Comparison of ENCODE assay signal across 17 mouse cellular contexts in genomic region chr8:49712371-49712770, GRCm38 (mm10).
A peak's percentile ranks its signal among the peaks of the same experiment; 100 is the strongest.
DNase-seq lines count a peak whose midpoint lies in the region; ATAC-seq and TF ChIP-seq lines count a peak whose summit lies in the region.
"Had no signal": no experiment of that assay in that cellular context is flagged by ENCODE, and none has a peak within 500 bp of the region (broad histone marks: within the 10 kb centered on the region; RNA-seq: fewer than 3 reads in every experiment).

No protein-coding gene starts in this region.

- peak; percentile 21 for DNase-seq in cerebellum, adult 11-12 months
- no peak for DNase-seq in cerebellum, adult 8-10 months
- peak; percentile 59 for DNase-seq in left cerebral cortex, postnatal 4 days
- DNase-seq in left cerebral cortex, adult 11 months (ENCODE audit: low spot score) = no peak
- DNase-seq in brain, embryonic 14.5 days (ENCODE audit: low read depth) = peak; percentile 53
- peak; percentile 79 to 88 for DNase-seq in cerebellum, postnatal 14 days
- DNase-seq in kidney, adult 9 months = no peak
- DNase-seq: adrenal gland, postnatal 36 days; embryo, embryonic 11 days; forebrain, postnatal 0 days; kidney, adult 2 months; kidney, postnatal 4 days; liver, postnatal 0 days; lung, postnatal 14 days; thymus, adult 18-20 months had no signal

- TF ChIP-seq POLR2A in brain, embryonic 14.5 days (IDR thresholded peaks at IDR 0.05; ENCODE audit: borderline replicate concordance, extremely low read depth, insufficient read depth, insufficient read length, poor library complexity, severe bottlenecking) = no peak

- intact Hi-C loops in left cerebral cortex, postnatal 4 days (cut with DNase I) = no loop called here

- no peak for TF ChIP-seq CTCF in brain, embryonic 14.5 days (IDR thresholded peaks at IDR 0.05; ENCODE audit: borderline replicate concordance, extremely low read depth, insufficient read depth, insufficient read length)

- ATAC-seq in megakaryocyte progenitor cell, adult 5-6 weeks (replicated peaks; ENCODE audit: poor library complexity) = no peak
- ATAC-seq: forebrain, postnatal 0 days; inflammation-experienced regulatory T-cells, adult 6 months; liver, postnatal 0 days had no signal

Comparison
In these comparisons a context has a peak if more than half of its experiments do, and no peak if none do; other contexts are left out.
1. DNase-seq: peak in cerebellum, adult 11-12 months (single experiment), left cerebral cortex, postnatal 4 days (single experiment), brain, embryonic 14.5 days (single experiment) and cerebellum, postnatal 14 days (2 of 2); none in cerebellum, adult 8-10 months (single experiment), left cerebral cortex, adult 11 months (single experiment) and kidney, adult 9 months (single experiment).